Mouse (Mus musculus): ENCODE data around the gene Adat1. TPM values are rescaled to one million over a fixed set of nuclear protein-coding genes. Genes with fewer than 3 reads are reported as not detected.

Adat1 gene
- total and polyA plus RNA-seq, 2 experiments from 2014 or later: 3.8 to 4.7 TPM

GRCm38 (mm10) chr8:111963091-111963490 is 29.0 kb downstream of the Adat1 start:
- H3K9ac ChIP-seq (replicated peaks; ENCODE audit: low read length): no peak overlapping the region
- WGBS: 51% methylated on average over 10 of the region's 10 CpGs
- no peaks in the 10 kb centered on the region for H3K36me3 ChIP-seq (ENCODE audit: insufficient read depth, low read length)
- H3K27ac ChIP-seq: no peak overlapping the region
- H3K4me1 ChIP-seq (ENCODE audit: insufficient read depth, low read length): no peaks in the 10 kb centered on the region
- no peak for DNase-seq (ENCODE audit: low spot score)
- ATAC-seq: no peak
- H3K27me3 ChIP-seq (ENCODE audit: insufficient read depth, low read length): no peaks in the 10 kb centered on the region
- no peaks in the 10 kb centered on the region for H3K9me3 ChIP-seq (ENCODE audit: low read length)
- H3K4me2 ChIP-seq (ENCODE audit: low read depth, low read length): no peak overlapping the region
- no peak overlapping the region for H3K4me3 ChIP-seq (ENCODE audit: low read length)
- TF ChIP-seq CTCF (IDR thresholded peaks at IDR 0.05; ENCODE audit: low read depth): no peak

GRCm38 (mm10) chr8:111962589-111962988 is 29.5 kb downstream of the Adat1 start:
- ATAC-seq (no peak), DNase-seq (ENCODE audit: low spot score) (no peak)
- 81% methylated on average over 1 of the region's 1 CpGs for WGBS
- H3K9me3 ChIP-seq (ENCODE audit: low read length): no peaks in the 10 kb centered on the region
- H3K4me1 ChIP-seq (ENCODE audit: insufficient read depth, low read length): no peaks in the 10 kb centered on the region
- H3K36me3 ChIP-seq (ENCODE audit: insufficient read depth, low read length): no peaks in the 10 kb centered on the region
- H3K4me2 ChIP-seq (ENCODE audit: low read depth, low read length): no peak overlapping the region
- TF ChIP-seq CTCF (IDR thresholded peaks at IDR 0.05; ENCODE audit: low read depth): no peak
- H3K27me3 ChIP-seq (ENCODE audit: insufficient read depth, low read length): no peaks in the 10 kb centered on the region
- no peak overlapping the region for H3K27ac ChIP-seq
- H3K4me3 ChIP-seq (ENCODE audit: low read length): no peak overlapping the region
- H3K9ac ChIP-seq (replicated peaks; ENCODE audit: low read length): no peak overlapping the region

GRCm38 (mm10) chr8:111961330-111961729 is 30.8 kb downstream of the Adat1 start:
- DNase-seq (ENCODE audit: low spot score) (no peak), ATAC-seq (peak; percentile 47; the same call in 1 of the 2 replicates)
- Histone ChIP-seq H3K9ac (replicated peaks; ENCODE audit: low read length) (no peak overlapping the region), H3K27ac (no peak overlapping the region), H3K27me3 (ENCODE audit: insufficient read depth, low read length) (no peaks in the 10 kb centered on the region), H3K9me3 (ENCODE audit: low read length) (no peaks in the 10 kb centered on the region), H3K4me2 (ENCODE audit: low read depth, low read length) (no peak overlapping the region), H3K4me3 (ENCODE audit: low read length) (no peak overlapping the region), H3K36me3 (ENCODE audit: insufficient read depth, low read length) (peaks cover 6% of the 10 kb centered on the region; the same call in 1 of the 2 replicates), H3K4me1 (ENCODE audit: insufficient read depth, low read length) (no peaks in the 10 kb centered on the region)
- peak; percentile 31 for TF ChIP-seq CTCF (IDR thresholded peaks at IDR 0.05; ENCODE audit: low read depth)
- 72% methylated on average over 3 of the region's 3 CpGs for WGBS

GRCm38 (mm10) chr8:111960591-111961321 is 31.3 kb downstream of the Adat1 start:
- Histone ChIP-seq H3K27ac (no peak overlapping the region), H3K36me3 (ENCODE audit: insufficient read depth, low read length) (peaks cover 7% of the 10 kb centered on the region; the same call in 1 of the 2 replicates), H3K9me3 (ENCODE audit: low read length) (no peaks in the 10 kb centered on the region), H3K4me3 (ENCODE audit: low read length) (no peak overlapping the region), H3K4me1 (ENCODE audit: insufficient read depth, low read length) (no peaks in the 10 kb centered on the region), H3K4me2 (ENCODE audit: low read depth, low read length) (no peak overlapping the region), H3K9ac (replicated peaks; ENCODE audit: low read length) (no peak overlapping the region), H3K27me3 (ENCODE audit: insufficient read depth, low read length) (no peaks in the 10 kb centered on the region)
- 71% methylated on average over 15 of the region's 15 CpGs for WGBS
- TF ChIP-seq CTCF (IDR thresholded peaks at IDR 0.05; ENCODE audit: low read depth): no peak
- 0 out of 2 replicates have a peak, but pooled peaks have one; percentile 32 for ATAC-seq
- no peak for DNase-seq (ENCODE audit: low spot score)

GRCm38 (mm10) chr8:111957231-111957630 is 34.9 kb downstream of the Adat1 start:
- Histone ChIP-seq H3K4me2 (ENCODE audit: low read depth, low read length) (no peak overlapping the region), H3K27ac (no peak overlapping the region), H3K36me3 (ENCODE audit: insufficient read depth, low read length) (peaks cover 17% of the 10 kb centered on the region), H3K4me3 (ENCODE audit: low read length) (no peak overlapping the region), H3K27me3 (ENCODE audit: insufficient read depth, low read length) (no peaks in the 10 kb centered on the region), H3K9ac (replicated peaks; ENCODE audit: low read length) (no peak overlapping the region), H3K9me3 (ENCODE audit: low read length) (no peaks in the 10 kb centered on the region), H3K4me1 (ENCODE audit: insufficient read depth, low read length) (no peaks in the 10 kb centered on the region)
- no peak for TF ChIP-seq CTCF (IDR thresholded peaks at IDR 0.05; ENCODE audit: low read depth)
- DNase-seq (ENCODE audit: low spot score) (no peak), ATAC-seq (no peak)
- 91% methylated on average over 2 of the region's 2 CpGs for WGBS

GRCm38 (mm10) chr8:111955879-111956278 is 36.2 kb downstream of the Adat1 start:
- 95% methylated on average over 5 of the region's 5 CpGs for WGBS
- H3K9me3 ChIP-seq (ENCODE audit: low read length): no peaks in the 10 kb centered on the region
- H3K4me1 ChIP-seq (ENCODE audit: insufficient read depth, low read length): no peaks in the 10 kb centered on the region
- H3K4me2 ChIP-seq (ENCODE audit: low read depth, low read length): no peak overlapping the region
- H3K36me3 ChIP-seq (ENCODE audit: insufficient read depth, low read length): peaks cover 17% of the 10 kb centered on the region
- no peak overlapping the region for H3K9ac ChIP-seq (replicated peaks; ENCODE audit: low read length)
- no peak overlapping the region for H3K27ac ChIP-seq
- no peak for ATAC-seq
- no peak overlapping the region for H3K4me3 ChIP-seq (ENCODE audit: low read length)
- no peak for TF ChIP-seq CTCF (IDR thresholded peaks at IDR 0.05; ENCODE audit: low read depth)
- no peaks in the 10 kb centered on the region for H3K27me3 ChIP-seq (ENCODE audit: insufficient read depth, low read length)
- DNase-seq (ENCODE audit: low spot score): no peak
